Mouse (Mus musculus) stomach, embryonic 14.5 days (tissue): ENCODE data around the gene Epp13. TPM values are rescaled to one million over a fixed set of nuclear protein-coding genes. Genes with fewer than 3 reads are reported as not detected.
"Not testable (repeated sequence)": the region's sequence is repeated elsewhere in the genome, so short reads cannot be mapped to it uniquely, and the experiment has no call there.

Experiments used
- ATAC-seq: fragments of 200-750 bp; cut with Nextera tagmentation; 2 replicates; pipeline ENCODE4 v1.8.0; 2017; ENCODE audit warnings: low read depth, moderate TSS enrichment; ENCODE audit not compliant: insufficient number of reproducible peaks, insufficient read depth, low FRiP score
- H3K27ac ChIP-seq: fragments of 300-500 bp; sonication (generic); 2 replicates; pipeline ENCODE4 v1.5.1; 2014; ENCODE audit warnings: mild to moderate bottlenecking, low read length, moderate library complexity, mixed read lengths
- H3K27me3 ChIP-seq: fragments of 300-500 bp; sonication (generic); 2 replicates; pipeline ENCODE4 v1.6.1; 2014; ENCODE audit warnings: low read length, control low read depth, mixed read lengths; ENCODE audit not compliant: control insufficient read depth, insufficient read depth
- H3K36me3 ChIP-seq: fragments of 300-500 bp; sonication (generic); 2 replicates; pipeline ENCODE4 v1.6.1; 2014; ENCODE audit warnings: mild to moderate bottlenecking, control low read depth, low read length, moderate library complexity, mixed read lengths; ENCODE audit not compliant: control insufficient read depth, insufficient read depth
- H3K4me1 ChIP-seq: fragments of 300-500 bp; sonication (generic); 2 replicates; pipeline ENCODE4 v1.6.1; 2014; ENCODE audit warnings: low read length, control low read depth, mixed read lengths; ENCODE audit not compliant: control insufficient read depth, insufficient read depth
- H3K4me2 ChIP-seq: fragments of 300-500 bp; sonication (generic); replicated peaks from 2 replicates; pipeline ENCODE4 v1.6.1; 2014; ENCODE audit warnings: low read depth, low read length, control low read depth
- H3K4me3 ChIP-seq: fragments of 300-500 bp; sonication (generic); 2 replicates; pipeline ENCODE4 v1.5.1; 2014; ENCODE audit warnings: low read depth, low read length, control low read depth
- H3K9ac ChIP-seq: fragments of 300-500 bp; sonication (generic); replicated peaks from 2 replicates; pipeline ENCODE4 v1.6.1; 2014; ENCODE audit warnings: low read depth, mild to moderate bottlenecking, control low read depth, low read length, moderate library complexity, mixed read lengths
- H3K9me3 ChIP-seq: fragments of 300-500 bp; sonication (generic); 2 replicates; pipeline ENCODE4 v1.6.1; 2016; ENCODE audit warnings: low read depth, low read length, control low read depth; ENCODE audit not compliant: control insufficient read depth
- WGBS: fragments of 180-500 bp; shearing (Covaris S2); extraction: QIAGEN DNeasy Blood & Tissue Kit; methylation state at CpG from one replicate; pipeline ENCODE4 v1.1.7; 2014; 5-methylcytosine and 5-hydroxymethylcytosine counted together
- polyA plus RNA-seq: library from polyadenylated mRNA; unstranded; fragments of >200 nt; fragmentation: Nextera tagmentation; extraction: Ambion mirVana; gene quantifications from 2 replicates; pipeline ENCODE4 v1.2.1, GENCODE M21; 2014

The Epp13 gene
- polyA plus RNA-seq, result not detected in 2 replicates

- ATAC-seq, result no peak
- Histone ChIP-seq H3K27ac (no peak within 1 kb of the TSS), H3K4me1 (no peaks in the 10 kb centered on the region), H3K9me3 (no peaks in the 10 kb centered on the region), H3K4me2 (no peak within 1 kb of the TSS), H3K36me3 (no peaks in the 10 kb centered on the region), H3K4me3 (no peak within 1 kb of the TSS), H3K9ac (no peak within 1 kb of the TSS), H3K27me3 (no peaks in the 10 kb centered on the region)
- 86% methylated on average over 6 of the region's 6 CpGs for WGBS
Measured at GRCm38 (mm10) chr7:6252410-6252809, at the start of gene Epp13. Gene Epp13, plus strand, starts transcription at chr7:6252710.

DNA sequence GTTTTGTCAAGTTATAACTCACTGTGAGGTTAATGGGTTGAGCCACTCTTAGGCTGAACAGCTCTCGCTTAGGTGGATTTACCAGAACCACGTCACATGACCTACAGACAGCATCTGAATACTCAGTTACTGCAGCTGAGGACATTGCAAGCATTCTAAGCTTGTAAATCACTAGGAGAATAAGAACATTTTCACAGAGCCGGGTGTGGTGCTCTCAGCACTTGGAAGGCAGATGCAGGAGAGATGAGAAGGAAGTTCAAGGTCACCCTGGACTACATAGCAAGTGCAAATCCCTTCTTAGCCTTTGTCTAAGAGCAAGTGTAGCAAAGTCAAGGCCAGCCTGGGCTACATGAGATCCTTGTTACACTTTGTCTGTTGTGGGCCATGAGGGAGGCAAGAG, 48.3 kb upstream of the Epp13 start:
- Histone ChIP-seq H3K9me3 (no peaks in the 10 kb centered on the region), H3K9ac (no peak overlapping the region), H3K27ac (no peak overlapping the region), H3K27me3 (no peaks in the 10 kb centered on the region), H3K4me3 (no peak overlapping the region), H3K36me3 (no peaks in the 10 kb centered on the region), H3K4me2 (no peak overlapping the region), H3K4me1 (no peaks in the 10 kb centered on the region)
- no peak for ATAC-seq
- 82% methylated on average over 3 of the region's 3 CpGs for WGBS

DNA sequence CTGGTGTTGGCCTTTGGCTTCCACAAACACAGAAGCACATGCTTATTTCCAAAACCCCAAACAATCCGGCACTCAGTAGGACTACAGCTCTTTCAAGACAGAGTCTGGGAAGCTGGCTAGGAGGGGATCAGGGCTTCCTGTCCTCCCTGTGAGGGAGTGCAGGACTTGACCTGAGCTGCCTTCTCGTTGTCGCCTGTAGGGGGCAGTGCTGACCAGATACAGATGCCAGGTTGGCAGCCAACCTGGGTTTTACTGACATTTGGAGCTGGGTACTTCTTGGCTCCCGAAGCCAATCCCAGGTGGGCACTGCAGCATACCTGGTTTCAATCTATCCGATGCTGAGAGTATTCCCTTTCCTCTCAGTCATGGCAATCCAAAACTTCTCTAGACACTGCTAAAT, 39.4 kb upstream of the Epp13 start:
- whole genome bisulfite sequencing, result 48% methylated on average over 5 of the region's 5 CpGs
- H3K9ac ChIP-seq, result no peak overlapping the region
- no peak overlapping the region for H3K4me3 ChIP-seq
- H3K4me2 ChIP-seq, result no peak overlapping the region
- peaks cover 3% of the 10 kb centered on the region for H3K9me3 ChIP-seq
- no peaks in the 10 kb centered on the region for H3K27me3 ChIP-seq
- H3K27ac ChIP-seq, result no peak overlapping the region
- no peak for ATAC-seq
- H3K4me1 ChIP-seq, result no peaks in the 10 kb centered on the region
- H3K36me3 ChIP-seq, result no peaks in the 10 kb centered on the region

GRCm38 (mm10) chr7:6214691-6215090, 37.8 kb upstream of the Epp13 start:
- H3K4me3 ChIP-seq, H3K36me3 ChIP-seq, H3K9ac ChIP-seq, H3K9me3 ChIP-seq, ATAC-seq, H3K27ac ChIP-seq, H3K4me2 ChIP-seq, H3K27me3 ChIP-seq, H3K4me1 ChIP-seq: not testable (repeated sequence)
- WGBS, result 77% methylated on average over 4 of the region's 4 CpGs

GRCm38 (mm10) chr7:6220147-6220546, 32.4 kb upstream of the Epp13 start:
- Histone ChIP-seq H3K4me2 (no peak overlapping the region), H3K27me3 (no peaks in the 10 kb centered on the region), H3K27ac (no peak overlapping the region), H3K36me3 (no peaks in the 10 kb centered on the region), H3K4me1 (no peaks in the 10 kb centered on the region), H3K4me3 (no peak overlapping the region), H3K9me3 (no peaks in the 10 kb centered on the region), H3K9ac (no peak overlapping the region)
- WGBS, result 50% methylated on average over 3 of the region's 3 CpGs
- ATAC-seq, result no peak

GRCm38 (mm10) chr7:6221978-6222377, 30.5 kb upstream of the Epp13 start, which contains the start of gene Zscan5b:
Gene Zscan5b, plus strand, starts transcription at chr7:6222278.
- H3K4me3 ChIP-seq, result no peak within 1 kb of the TSS
- H3K9me3 ChIP-seq, result no peaks in the 10 kb centered on the region
- no peaks in the 10 kb centered on the region for H3K36me3 ChIP-seq
- no peaks in the 10 kb centered on the region for H3K4me1 ChIP-seq
- no peak within 1 kb of the TSS for H3K9ac ChIP-seq
- H3K27ac ChIP-seq, result no peak within 1 kb of the TSS
- no peak within 1 kb of the TSS for H3K4me2 ChIP-seq
- 92% methylated on average over 12 of the region's 12 CpGs for WGBS
- no peaks in the 10 kb centered on the region for H3K27me3 ChIP-seq
- no peak for ATAC-seq

DNA sequence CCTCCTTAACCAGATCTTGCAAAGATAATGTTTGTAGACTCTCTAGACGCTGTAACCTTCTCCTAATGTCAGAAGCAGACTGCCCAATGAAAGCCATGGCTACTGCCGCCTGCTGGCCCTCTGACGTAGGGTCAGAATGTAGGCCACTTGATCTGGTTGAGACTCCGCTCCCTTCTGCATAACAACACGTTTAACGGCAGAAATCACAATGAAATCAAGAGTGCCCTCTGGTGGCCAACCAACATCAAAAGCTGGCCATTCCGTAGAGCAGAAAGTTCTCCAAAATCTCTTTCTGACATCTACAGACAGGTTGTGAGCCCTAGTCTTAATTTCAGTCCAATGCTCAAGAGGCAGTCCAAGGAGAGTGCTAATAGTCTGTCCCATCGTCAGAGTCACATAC, 24.0 kb upstream of the Epp13 start:
- not testable (repeated sequence) for H3K4me3 ChIP-seq, H3K27ac ChIP-seq, H3K4me1 ChIP-seq, H3K9me3 ChIP-seq, ATAC-seq, H3K27me3 ChIP-seq, H3K4me2 ChIP-seq, H3K36me3 ChIP-seq, H3K9ac ChIP-seq
- 52% methylated on average over 8 of the region's 8 CpGs for WGBS

- H3K36me3 ChIP-seq, result no peaks in the 10 kb centered on the region
- H3K27me3 ChIP-seq, result no peaks in the 10 kb centered on the region
- no peak overlapping the region for H3K4me2 ChIP-seq
- no peak for ATAC-seq
- H3K4me1 ChIP-seq, result no peaks in the 10 kb centered on the region
- H3K9ac ChIP-seq, result no peak overlapping the region
- H3K4me3 ChIP-seq, result no peak overlapping the region
- no peaks in the 10 kb centered on the region for H3K9me3 ChIP-seq
- H3K27ac ChIP-seq, result no peak overlapping the region
- 52% methylated on average over 11 of the region's 11 CpGs for WGBS
Measured at GRCm38 (mm10) chr7:6239787-6240186, 12.7 kb upstream of the Epp13 start.

DNA sequence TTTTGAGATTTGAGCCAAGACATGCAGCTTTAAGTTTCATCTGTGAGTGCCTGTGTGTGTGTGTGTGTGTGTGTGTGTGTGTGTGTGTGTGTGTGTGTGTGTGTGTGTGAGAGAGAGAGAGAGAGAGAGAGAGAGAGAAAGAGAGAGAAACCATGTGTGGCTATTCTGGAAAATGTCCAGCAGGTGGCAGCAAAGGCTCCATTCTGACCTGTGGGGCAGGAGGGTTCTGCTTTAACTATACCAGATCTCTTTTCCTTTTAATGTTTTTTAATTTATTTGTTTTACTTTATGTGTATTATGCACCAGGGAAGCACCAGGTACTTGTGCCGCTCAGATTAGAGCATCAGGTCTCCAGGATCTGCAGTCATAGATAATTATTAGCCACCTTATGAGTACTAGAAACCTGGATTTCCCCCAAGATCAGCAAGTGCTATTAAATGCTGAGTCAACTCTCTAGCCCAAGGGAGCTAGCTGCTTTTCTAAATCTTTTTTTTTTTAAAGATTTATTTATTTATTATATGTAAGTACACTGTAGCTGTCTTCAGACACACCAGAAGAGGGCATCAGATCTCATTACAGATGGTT, 11.6 kb upstream of the Epp13 start:
- H3K27ac ChIP-seq, H3K4me3 ChIP-seq, H3K9ac ChIP-seq, H3K36me3 ChIP-seq, H3K27me3 ChIP-seq, H3K9me3 ChIP-seq, H3K4me2 ChIP-seq, H3K4me1 ChIP-seq, ATAC-seq: not testable (repeated sequence)
- 17% methylated on average over 1 of the region's 1 CpGs for WGBS
